ENCODE assay signal across 14 mouse cellular contexts in genomic region chr12:111016807-111017206, GRCm38 (mm10).
"Had no signal": no experiment of that assay in that cellular context is flagged by ENCODE, and none has a peak within 500 bp of the region (broad histone marks: within the 10 kb centered on the region; RNA-seq: fewer than 3 reads in every experiment).

No protein-coding gene starts in this region.

- H3K9me3 ChIP-seq: liver, embryonic 15.5 days; megakaryocyte, embryonic 14.5 days; midbrain, embryonic 12.5 days; neural tube, embryonic 15.5 days had no signal

- H3K4me3 ChIP-seq: liver, embryonic 15.5 days; midbrain, embryonic 12.5 days; neural tube, embryonic 15.5 days had no signal

- H3K27ac ChIP-seq: liver, embryonic 15.5 days; midbrain, embryonic 12.5 days; neural tube, embryonic 15.5 days had no signal

- H3K4me1 ChIP-seq: liver, embryonic 15.5 days; neural tube, embryonic 15.5 days had no signal

- ATAC-seq: lung, postnatal 0 days had no signal

- DNase-seq: kidney, postnatal 14 days; left cerebral cortex, postnatal 4 days; lung, adult 2 months; lung, postnatal 36 days; right cerebral cortex, adult 18-20 months; right cerebral cortex, postnatal 25 days; thymus, adult 18-20 months; thymus, postnatal 14 days had no signal

- H3K4me2 ChIP-seq: liver, embryonic 11.5 days; liver, embryonic 15.5 days; midbrain, embryonic 12.5 days; neural tube, embryonic 15.5 days had no signal

- H3K9ac ChIP-seq: liver, embryonic 15.5 days; midbrain, embryonic 12.5 days; neural tube, embryonic 15.5 days had no signal

- H3K36me3 ChIP-seq: liver, embryonic 15.5 days; midbrain, embryonic 12.5 days; neural tube, embryonic 15.5 days had no signal

- H3K27me3 ChIP-seq: liver, embryonic 15.5 days; midbrain, embryonic 12.5 days; neural tube, embryonic 15.5 days had no signal
